Mouse (Mus musculus) G1E (cell line): Measurements from ENCODE around the gene Lpgat1.

Experiments used
- CTCF ChIP-seq: IDR thresholded peaks from 2 replicates; pipeline ENCODE4 v1.5.1; 2012; ENCODE audit warnings: low read depth, low read length, inconsistent platforms, mixed read lengths
- GATA1 ChIP-seq: IDR thresholded peaks from 2 replicates; pipeline ENCODE4 v1.6.1; 2012; ENCODE audit warnings: borderline replicate concordance, low read length, inconsistent platforms, mixed read lengths
- TAL1 ChIP-seq: conservative IDR thresholded peaks from 2 replicates; pipeline ENCODE4 v1.6.1; 2012; ENCODE audit warnings: low read depth, low read length, inconsistent platforms, mixed read lengths

DNA sequence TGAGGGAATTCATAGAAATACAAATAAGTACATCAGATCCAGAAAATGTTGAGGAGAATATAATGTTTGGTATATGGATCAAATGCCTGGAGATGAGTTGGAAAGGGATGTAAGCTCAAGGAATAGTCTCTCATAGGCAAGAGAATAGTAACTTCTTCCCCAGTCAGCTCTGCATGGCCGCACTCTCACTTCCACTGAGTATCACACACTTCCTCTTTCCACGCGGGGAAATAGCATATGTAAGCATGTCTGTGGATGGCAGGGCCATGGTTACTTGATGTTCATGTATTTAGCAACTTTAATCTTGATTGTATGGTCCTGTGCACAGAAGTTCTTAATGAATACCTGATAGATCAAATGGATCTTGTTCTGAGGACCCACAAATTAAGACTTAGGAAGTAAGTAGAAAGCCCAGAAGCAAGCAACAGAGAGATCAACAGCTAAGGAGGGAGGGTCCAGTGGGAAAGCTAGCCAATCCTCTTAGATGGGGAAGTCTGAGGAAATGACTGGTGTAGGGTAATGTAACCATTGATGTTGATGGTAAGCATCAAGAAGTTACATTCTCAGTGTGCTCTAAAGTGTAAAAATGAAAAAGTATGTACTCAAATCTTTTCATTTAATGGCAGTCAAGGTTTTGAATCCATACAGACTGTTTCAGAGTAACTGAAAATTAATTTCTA, 39.0 kb downstream of the Lpgat1 start:
- no peak for TF ChIP-seq GATA1
- no peak for TF ChIP-seq CTCF
- no peak for TF ChIP-seq TAL1
